ENCODE assay signal across 7 mouse cellular contexts in genomic region chr4:109437913-109438878, GRCm38 (mm10). TPM values are rescaled to one million over a fixed set of nuclear protein-coding genes. Genes with fewer than 3 reads are reported as not detected.
A peak's percentile ranks its signal among the peaks of the same experiment; 100 is the strongest.
DNase-seq lines count a peak whose midpoint lies in the region; ATAC-seq lines count a peak whose summit lies in the region.

No protein-coding gene starts in this region.

- ATAC-seq in activated CD4-positive, CD25-positive, alpha-beta regulatory T cell, adult 4 months: peak; percentile 79
- peak; percentile 65; the same call in 1 of the 2 replicates for ATAC-seq in hindbrain, embryonic 15.5 days (ENCODE audit: low FRiP score, low read depth)

- 53% methylated on average over 9 of the region's 9 CpGs for WGBS in hindbrain, embryonic 15.5 days

- H3K36me3 ChIP-seq in hindbrain, embryonic 15.5 days: no peaks in the 10 kb centered on the region

- no peaks in the 10 kb centered on the region for H3K9me3 ChIP-seq in hindbrain, embryonic 15.5 days

- no peaks in the 10 kb centered on the region for H3K27me3 ChIP-seq in hindbrain, embryonic 15.5 days

- H3K9ac ChIP-seq in hindbrain, embryonic 15.5 days: no peak overlapping the region

- no peak overlapping the region for H3K27ac ChIP-seq in hindbrain, embryonic 15.5 days (replicated peaks)

- no peak overlapping the region for H3K4me3 ChIP-seq in hindbrain, embryonic 15.5 days

- H3K4me1 ChIP-seq in hindbrain, embryonic 15.5 days (replicated peaks): no peaks in the 10 kb centered on the region

- H3K4me2 ChIP-seq in hindbrain, embryonic 15.5 days: no peak overlapping the region

- peak; percentile 60 for DNase-seq in cerebellum, adult 9-11 months
- DNase-seq in frontal cortex, adult 2 months (ENCODE audit: extremely low spot score in 1 of 2, low spot score in 1 of 2): peak; percentile 21 to 60
- peak; percentile 39 for DNase-seq in left cerebral cortex, adult 11 months (ENCODE audit: low spot score)
- peak; percentile 80 for DNase-seq in lung, postnatal 36 days
- peak; percentile 81 for DNase-seq in retina, postnatal 1 day

RNA-seq across cellular contexts. Expression of gene Ttc39a, which starts 31.8 kb away (rescaled TPM):
- not detected for polyA plus RNA-seq in activated CD4-positive, CD25-positive, alpha-beta regulatory T cell, adult 4 months (2017; shearing (Covaris generic))
- polyA plus RNA-seq in frontal cortex, adult 2 months (2012; rRNA removed): 4.3 and 4.4 TPM in 2 replicates
- 3.2 and 3.9 TPM in 2 replicates for polyA plus RNA-seq in hindbrain, embryonic 15.5 days (2015; fragmentation: Nextera tagmentation; extraction: Ambion mirVana)

RNA-seq across cellular contexts. Expression of gene Rnf11, which starts 46.3 kb away (rescaled TPM):
- polyA plus RNA-seq in activated CD4-positive, CD25-positive, alpha-beta regulatory T cell, adult 4 months (2017; shearing (Covaris generic)): 1 to 10 TPM; 4.4 to 6.9 TPM
- 169 and 170 TPM in 2 replicates for polyA plus RNA-seq in frontal cortex, adult 2 months (2012; rRNA removed)
- polyA plus RNA-seq in hindbrain, embryonic 15.5 days (2015; fragmentation: Nextera tagmentation; extraction: Ambion mirVana): 65.5 and 67.3 TPM in 2 replicates
